Mouse (Mus musculus): ENCODE measurements around the gene Parp14.

GRCm38 (mm10) chr16:35911449-35911848 lies 40.1 kb upstream of the Parp14 start:
- TF ChIP-seq SRF (IDR thresholded peaks at IDR 0.05; ENCODE audit: control insufficient read depth, insufficient read length, low read depth) (no peak), MYOG (IDR thresholded peaks at IDR 0.05; ENCODE audit: control insufficient read depth in 1 of 3, insufficient read depth in 1 of 3, insufficient read length in 2 of 3, low read depth in 2 of 3) (no peak), USF1 (IDR thresholded peaks at IDR 0.05; ENCODE audit: low read depth) (no peak), POLR2A (IDR thresholded peaks at IDR 0.05; ENCODE audit: insufficient read length, low read depth) (no peak), E2F4 (IDR thresholded peaks at IDR 0.05; ENCODE audit: insufficient read depth) (no peak), POLR2AphosphoS2 (IDR thresholded peaks at IDR 0.05; ENCODE audit: insufficient read length, low read depth) (no peak)

All from myocyte (in vitro differentiated cells).